Mouse (Mus musculus): ENCODE measurements at regions not wholly inside any gene's neighbourhood (a gene's known extent, or its start where the extent isn't known, plus 50 kb on each side); places are given as distances from the start of the nearest gene placed in this dataset.

- Histone ChIP-seq H3K27me3 (ENCODE audit: control insufficient read depth, insufficient read depth, insufficient read length) (no peaks in the 10 kb centered on the region), H3K79me2 (ENCODE audit: control insufficient read depth, insufficient read depth) (no peaks in the 10 kb centered on the region), H3K4me2 (ENCODE audit: low read depth) (no peak overlapping the region), H3K4me3 (no peak overlapping the region), H3ac (ENCODE audit: control insufficient read depth, insufficient read length) (no peak overlapping the region), H3K36me3 (ENCODE audit: control insufficient read depth, insufficient read depth) (no peaks in the 10 kb centered on the region)
- TF ChIP-seq CEBPB (IDR thresholded peaks at IDR 0.05; ENCODE audit: insufficient read depth, poor library complexity, severe bottlenecking): no peak
These were observed 103.8 kb upstream of the Cxcr4 start for GRCm38 (mm10) chr1:128695936-128696335.

- no peak overlapping the region for H3ac ChIP-seq (ENCODE audit: control insufficient read depth, insufficient read length)
- H3K36me3 ChIP-seq (ENCODE audit: control insufficient read depth, insufficient read depth): no peaks in the 10 kb centered on the region
- no peak overlapping the region for H3K4me2 ChIP-seq (ENCODE audit: low read depth)
- TF ChIP-seq MAX (IDR thresholded peaks at IDR 0.05; ENCODE audit: low read depth): no peak
- TF ChIP-seq SRF (IDR thresholded peaks at IDR 0.05; ENCODE audit: control insufficient read depth, insufficient read length, low read depth): no peak
- no peak for TF ChIP-seq MYOG (IDR thresholded peaks at IDR 0.05; ENCODE audit: control insufficient read depth in 1 of 3, insufficient read depth in 1 of 3, insufficient read length in 2 of 3, low read depth in 2 of 3)
- no peak for TF ChIP-seq POLR2A (IDR thresholded peaks at IDR 0.05; ENCODE audit: insufficient read length, low read depth)
- no peak for TF ChIP-seq MYOD1 (IDR thresholded peaks at IDR 0.05; ENCODE audit: control insufficient read depth in 1 of 3, insufficient read length in 2 of 3, low read depth in 2 of 3)
- no peak for TF ChIP-seq TCF12 (IDR thresholded peaks at IDR 0.05; ENCODE audit: insufficient read depth, poor library complexity, severe bottlenecking)
- no peak for TF ChIP-seq POLR2AphosphoS2 (IDR thresholded peaks at IDR 0.05; ENCODE audit: insufficient read length, low read depth)
- TF ChIP-seq USF1 (IDR thresholded peaks at IDR 0.05; ENCODE audit: low read depth): no peak
- TF ChIP-seq REST (IDR thresholded peaks at IDR 0.05; ENCODE audit: insufficient read depth, insufficient read length): no peak
- no peak for TF ChIP-seq TCF3 (IDR thresholded peaks at IDR 0.05; ENCODE audit: insufficient read length, low read depth)
- no peak for TF ChIP-seq CEBPB (IDR thresholded peaks at IDR 0.05; ENCODE audit: insufficient read depth, poor library complexity, severe bottlenecking)
- TF ChIP-seq E2F4 (IDR thresholded peaks at IDR 0.05; ENCODE audit: insufficient read depth): no peak
- H3K4me3 ChIP-seq: no peak overlapping the region
- no peaks in the 10 kb centered on the region for H3K27me3 ChIP-seq (ENCODE audit: control insufficient read depth, insufficient read depth, insufficient read length)
- H3K79me2 ChIP-seq (ENCODE audit: control insufficient read depth, insufficient read depth): no peaks in the 10 kb centered on the region
These were observed 100.7 kb upstream of the Cxcr4 start for GRCm38 (mm10) chr1:128692799-128693198.

GRCm38 (mm10) chr1:128692313-128692712, 100.2 kb upstream of the Cxcr4 start:
- Histone ChIP-seq H3K27me3 (ENCODE audit: control insufficient read depth, insufficient read depth, insufficient read length) (no peaks in the 10 kb centered on the region), H3K4me2 (ENCODE audit: low read depth) (no peak overlapping the region), H3K36me3 (ENCODE audit: control insufficient read depth, insufficient read depth) (no peaks in the 10 kb centered on the region), H3K79me2 (ENCODE audit: control insufficient read depth, insufficient read depth) (no peaks in the 10 kb centered on the region), H3ac (ENCODE audit: control insufficient read depth, insufficient read length) (no peak overlapping the region), H3K4me3 (no peak overlapping the region)
- TF ChIP-seq MAX (IDR thresholded peaks at IDR 0.05; ENCODE audit: low read depth) (no peak), MYOD1 (IDR thresholded peaks at IDR 0.05; ENCODE audit: control insufficient read depth in 1 of 3, insufficient read length in 2 of 3, low read depth in 2 of 3) (no peak), SRF (IDR thresholded peaks at IDR 0.05; ENCODE audit: control insufficient read depth, insufficient read length, low read depth) (no peak), E2F4 (IDR thresholded peaks at IDR 0.05; ENCODE audit: insufficient read depth) (no peak), CEBPB (IDR thresholded peaks at IDR 0.05; ENCODE audit: insufficient read depth, poor library complexity, severe bottlenecking) (no peak), POLR2A (IDR thresholded peaks at IDR 0.05; ENCODE audit: insufficient read length, low read depth) (no peak), TCF12 (IDR thresholded peaks at IDR 0.05; ENCODE audit: insufficient read depth, poor library complexity, severe bottlenecking) (no peak), TCF3 (IDR thresholded peaks at IDR 0.05; ENCODE audit: insufficient read length, low read depth) (no peak), POLR2AphosphoS2 (IDR thresholded peaks at IDR 0.05; ENCODE audit: insufficient read length, low read depth) (no peak), REST (IDR thresholded peaks at IDR 0.05; ENCODE audit: insufficient read depth, insufficient read length) (no peak), USF1 (IDR thresholded peaks at IDR 0.05; ENCODE audit: low read depth) (no peak), MYOG (IDR thresholded peaks at IDR 0.05; ENCODE audit: control insufficient read depth in 1 of 3, insufficient read depth in 1 of 3, insufficient read length in 2 of 3, low read depth in 2 of 3) (no peak)

- Histone ChIP-seq H3K27me3 (ENCODE audit: control insufficient read depth, insufficient read depth, insufficient read length) (no peaks in the 10 kb centered on the region), H3ac (ENCODE audit: control insufficient read depth, insufficient read length) (no peak overlapping the region), H3K4me3 (no peak overlapping the region), H3K36me3 (ENCODE audit: control insufficient read depth, insufficient read depth) (no peaks in the 10 kb centered on the region), H3K4me2 (ENCODE audit: low read depth) (peak overlapping the region; percentile 30), H3K79me2 (ENCODE audit: control insufficient read depth, insufficient read depth) (no peaks in the 10 kb centered on the region)
- TF ChIP-seq SRF (IDR thresholded peaks at IDR 0.05; ENCODE audit: control insufficient read depth, insufficient read length, low read depth) (no peak), MYOG (IDR thresholded peaks at IDR 0.05; ENCODE audit: control insufficient read depth in 1 of 3, insufficient read depth in 1 of 3, insufficient read length in 2 of 3, low read depth in 2 of 3) (peak; percentile 15 to 82 (median 77)), TCF3 (IDR thresholded peaks at IDR 0.05; ENCODE audit: insufficient read length, low read depth) (peak; percentile 6), TCF12 (IDR thresholded peaks at IDR 0.05; ENCODE audit: insufficient read depth, poor library complexity, severe bottlenecking) (peak; percentile 34), MYOD1 (IDR thresholded peaks at IDR 0.05; ENCODE audit: control insufficient read depth in 1 of 3, insufficient read length in 2 of 3, low read depth in 2 of 3) (peak in 2 of 3 experiments; percentile 81 to 83)
These were observed 95.3 kb upstream of the Cxcr4 start for GRCm38 (mm10) chr1:128687236-128687927.

GRCm38 (mm10) chr1:128685467-128686137, 93.5 kb upstream of the Cxcr4 start:
- H3K36me3 ChIP-seq (ENCODE audit: control insufficient read depth, insufficient read depth): no peaks in the 10 kb centered on the region
- no peak overlapping the region for H3K4me2 ChIP-seq (ENCODE audit: low read depth)
- TF ChIP-seq USF1 (IDR thresholded peaks at IDR 0.05; ENCODE audit: low read depth) (no peak), POLR2AphosphoS2 (IDR thresholded peaks at IDR 0.05; ENCODE audit: insufficient read length, low read depth) (no peak), REST (IDR thresholded peaks at IDR 0.05; ENCODE audit: insufficient read depth, insufficient read length) (no peak), TCF12 (IDR thresholded peaks at IDR 0.05; ENCODE audit: insufficient read depth, poor library complexity, severe bottlenecking) (no peak), MYOG (IDR thresholded peaks at IDR 0.05; ENCODE audit: control insufficient read depth in 1 of 3, insufficient read depth in 1 of 3, insufficient read length in 2 of 3, low read depth in 2 of 3) (no peak), POLR2A (IDR thresholded peaks at IDR 0.05; ENCODE audit: insufficient read length, low read depth) (no peak), MYOD1 (IDR thresholded peaks at IDR 0.05; ENCODE audit: control insufficient read depth in 1 of 3, insufficient read length in 2 of 3, low read depth in 2 of 3) (no peak), SRF (IDR thresholded peaks at IDR 0.05; ENCODE audit: control insufficient read depth, insufficient read length, low read depth) (no peak), CEBPB (IDR thresholded peaks at IDR 0.05; ENCODE audit: insufficient read depth, poor library complexity, severe bottlenecking) (no peak), E2F4 (IDR thresholded peaks at IDR 0.05; ENCODE audit: insufficient read depth) (no peak), MAX (IDR thresholded peaks at IDR 0.05; ENCODE audit: low read depth) (no peak), TCF3 (IDR thresholded peaks at IDR 0.05; ENCODE audit: insufficient read length, low read depth) (no peak)
- H3K4me3 ChIP-seq: no peak overlapping the region
- H3ac ChIP-seq (ENCODE audit: control insufficient read depth, insufficient read length): no peak overlapping the region
- H3K79me2 ChIP-seq (ENCODE audit: control insufficient read depth, insufficient read depth): no peaks in the 10 kb centered on the region
- H3K27me3 ChIP-seq (ENCODE audit: control insufficient read depth, insufficient read depth, insufficient read length): no peaks in the 10 kb centered on the region

Data from myocyte (in vitro differentiated cells).